Mouse (Mus musculus) E14TG2a.4 (cell line): ENCODE measurements around the gene Cd36.

Experiments used
- CTCF ChIP-seq: conservative IDR thresholded peaks from 2 replicates; pipeline ENCODE4 v1.5.1; 2014; ENCODE audit warnings: low read length
- NANOG ChIP-seq: IDR thresholded peaks from 2 replicates; pipeline ENCODE4 v1.6.1; 2014; ENCODE audit warnings: borderline replicate concordance, low read length, mixed read lengths

- TF ChIP-seq CTCF (no peak), NANOG (no peak)
Measured at GRCm38 (mm10) chr5:17839549-17839948, 49.1 kb downstream of the Cd36 start.
